Comparison of ENCODE assay signal across 8 mouse cellular contexts in the genomic region with DNA sequence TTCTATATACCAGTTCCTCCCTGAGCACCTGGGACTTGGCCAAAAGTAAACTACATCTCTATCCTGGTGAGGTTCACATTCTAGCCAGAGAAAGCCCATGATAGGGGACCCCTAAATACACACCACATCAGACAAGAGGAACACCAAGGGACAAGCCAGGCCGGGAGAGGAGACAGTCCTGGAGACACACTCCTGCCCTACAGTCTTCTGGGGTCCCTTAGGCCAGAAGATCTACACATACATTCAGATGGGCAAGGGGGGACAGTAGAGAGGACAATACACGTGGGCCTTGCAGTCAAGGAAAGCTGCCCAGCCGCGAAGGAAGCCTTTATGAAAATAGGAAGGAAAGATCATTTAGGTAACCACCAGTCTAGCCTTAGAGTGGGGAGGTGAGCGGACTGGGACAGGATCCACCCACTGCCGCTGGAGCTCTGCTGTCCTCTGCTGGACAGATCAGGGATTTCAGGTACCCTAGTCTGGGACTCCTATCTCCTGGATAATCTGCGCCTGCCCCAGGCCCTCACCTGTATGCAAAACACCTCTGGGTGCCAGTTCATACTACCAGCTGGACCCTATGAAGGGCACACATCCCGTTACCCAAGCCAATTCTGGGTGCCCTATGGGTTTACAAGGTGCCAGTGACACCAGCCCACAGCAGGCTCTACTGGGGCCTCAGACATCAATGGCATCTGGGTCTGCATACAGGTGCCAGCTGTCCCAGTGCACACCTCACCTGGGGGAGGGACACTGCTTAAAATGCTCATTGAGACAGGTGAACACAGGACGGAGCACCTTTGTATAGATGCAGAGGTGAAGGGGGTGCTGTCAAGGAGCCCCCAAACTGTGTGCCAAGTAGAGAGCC. TPM values are rescaled to one million over a fixed set of nuclear protein-coding genes. Genes with fewer than 3 reads are reported as not detected.
DNase-seq lines count a peak whose midpoint lies in the region; ATAC-seq lines count a peak whose summit lies in the region.

No protein-coding gene starts in this region.

- DNase-seq in liver: peak; percentile 61
- peak; percentile 48 for DNase-seq in embryo, embryonic 11.5 days (ENCODE audit: low read depth, low spot score)
- DNase-seq in gastrocnemius, postnatal 4 days (ENCODE audit: low spot score in 2 of 2): peak; percentile 67 to 80
- DNase-seq in kidney, adult 18-20 months: peak; percentile 91
- DNase-seq in limb, embryonic 10.5 days (ENCODE audit: low spot score): peak; percentile 90
- peak; percentile 44 to 48 for DNase-seq in spleen, postnatal 36 days (ENCODE audit: low spot score in 2 of 2)

- H3K9me3 ChIP-seq in liver, embryonic 12.5 days (replicated peaks): no peaks in the 10 kb centered on the region
- H3K9me3 ChIP-seq in limb, embryonic 10.5 days (replicated peaks): no peaks in the 10 kb centered on the region
- no peaks in the 10 kb centered on the region for H3K9me3 ChIP-seq in midbrain, embryonic 16.5 days (replicated peaks; ENCODE audit: control insufficient read depth, low read length, poor library complexity, severe bottlenecking)

- H3K27me3 ChIP-seq in liver, embryonic 12.5 days (replicated peaks): no peaks in the 10 kb centered on the region
- peaks cover 4% of the 10 kb centered on the region; the same call in 1 of the 2 replicates for H3K27me3 ChIP-seq in limb, embryonic 10.5 days (ENCODE audit: low read depth, poor library complexity, severe bottlenecking)
- H3K27me3 ChIP-seq in midbrain, embryonic 16.5 days (ENCODE audit: control insufficient read depth, insufficient read depth, low read depth, low read length): no peaks in the 10 kb centered on the region

- no peak overlapping the region for H3K4me2 ChIP-seq in liver, embryonic 12.5 days
- H3K4me2 ChIP-seq in midbrain, embryonic 16.5 days (ENCODE audit: low read length): no peak overlapping the region

- ATAC-seq in liver, embryonic 12.5 days: no peak
- ATAC-seq in midbrain, embryonic 16.5 days: peak; percentile 51

- H3K9ac ChIP-seq in liver, embryonic 12.5 days: no peak overlapping the region
- no peak overlapping the region for H3K9ac ChIP-seq in midbrain, embryonic 16.5 days (ENCODE audit: low read depth, low read length)

- no peak overlapping the region for H3K27ac ChIP-seq in liver, embryonic 12.5 days
- H3K27ac ChIP-seq in limb, embryonic 10.5 days: no peak overlapping the region
- H3K27ac ChIP-seq in midbrain, embryonic 16.5 days (ENCODE audit: low read length): no peak overlapping the region

- 11% methylated on average over 9 of the region's 9 CpGs for WGBS in liver, embryonic 12.5 days (ENCODE audit: insufficient replicate concordance)
- WGBS in limb, embryonic 10.5 days: 23% methylated on average over 9 of the region's 9 CpGs
- WGBS in midbrain, embryonic 16.5 days: 11% methylated on average over 9 of the region's 9 CpGs

- H3K4me1 ChIP-seq in liver, embryonic 12.5 days: no peaks in the 10 kb centered on the region
- H3K4me1 ChIP-seq in limb, embryonic 10.5 days: peaks cover 16% of the 10 kb centered on the region
- H3K4me1 ChIP-seq in midbrain, embryonic 16.5 days (ENCODE audit: control insufficient read depth, insufficient read depth, low read length): no peaks in the 10 kb centered on the region

- H3K4me3 ChIP-seq in liver, embryonic 12.5 days: no peak overlapping the region
- no peak overlapping the region for H3K4me3 ChIP-seq in limb, embryonic 10.5 days
- H3K4me3 ChIP-seq in midbrain, embryonic 16.5 days (ENCODE audit: low read depth, low read length): no peak overlapping the region

- no peaks in the 10 kb centered on the region for H3K36me3 ChIP-seq in liver, embryonic 12.5 days
- H3K36me3 ChIP-seq in limb, embryonic 10.5 days: no peaks in the 10 kb centered on the region
- H3K36me3 ChIP-seq in midbrain, embryonic 16.5 days (ENCODE audit: control insufficient read depth, insufficient read depth, low read length): no peaks in the 10 kb centered on the region

RNA-seq across cellular contexts. Expression of a gene that starts 35.2 kb away (rescaled TPM):
- 0.30 and 0.38 TPM in 2 replicates for polyA plus RNA-seq in liver, embryonic 12.5 days (2016; fragmentation: Nextera tagmentation; extraction: Ambion mirVana)
- total RNA-seq in gastrocnemius, postnatal 4 days (2021): under 1 TPM in 1 of 2 experiments, not detected in 1; 0.31 TPM
- 0.33 TPM in 1 of 2 replicates, not detected in the other for polyA plus RNA-seq in limb, embryonic 10.5 days (2016; fragmentation: Nextera tagmentation; extraction: Ambion mirVana)
- polyA plus RNA-seq in midbrain, embryonic 16.5 days (2015; fragmentation: Nextera tagmentation; extraction: Ambion mirVana): 0.36 TPM in 1 of 2 replicates, not detected in the other

RNA-seq across cellular contexts. Expression of a gene that starts 40.7 kb away (rescaled TPM):
- 2.9 and 3.1 TPM in 2 replicates for polyA plus RNA-seq in liver, embryonic 12.5 days (2016; fragmentation: Nextera tagmentation; extraction: Ambion mirVana)
- 10 to 100 TPM in 1 of 2 experiments, 1 to 10 TPM in 1; 9.4 to 11.7 TPM for total RNA-seq in gastrocnemius, postnatal 4 days (2021)
- 7.2 TPM in 2 replicates for polyA plus RNA-seq in limb, embryonic 10.5 days (2016; fragmentation: Nextera tagmentation; extraction: Ambion mirVana)
- polyA plus RNA-seq in midbrain, embryonic 16.5 days (2015; fragmentation: Nextera tagmentation; extraction: Ambion mirVana): 1.5 and 2.7 TPM in 2 replicates

RNA-seq across cellular contexts. Expression of a gene that starts 57.5 kb away (rescaled TPM):
- not detected in 2 replicates for polyA plus RNA-seq in liver, embryonic 12.5 days (2016; fragmentation: Nextera tagmentation; extraction: Ambion mirVana)
- total RNA-seq in gastrocnemius, postnatal 4 days (2021): 10 to 100 TPM; 13.1 to 15.8 TPM
- polyA plus RNA-seq in limb, embryonic 10.5 days (2016; fragmentation: Nextera tagmentation; extraction: Ambion mirVana): 0.09 TPM in 1 of 2 replicates, not detected in the other
- 1.9 and 3.8 TPM in 2 replicates for polyA plus RNA-seq in midbrain, embryonic 16.5 days (2015; fragmentation: Nextera tagmentation; extraction: Ambion mirVana)
